Mouse (Mus musculus): ENCODE measurements at regions not wholly inside any gene's neighbourhood (a gene's known extent, or its start where the extent isn't known, plus 50 kb on each side); places are given as distances from the start of the nearest gene placed in this dataset.

DNA sequence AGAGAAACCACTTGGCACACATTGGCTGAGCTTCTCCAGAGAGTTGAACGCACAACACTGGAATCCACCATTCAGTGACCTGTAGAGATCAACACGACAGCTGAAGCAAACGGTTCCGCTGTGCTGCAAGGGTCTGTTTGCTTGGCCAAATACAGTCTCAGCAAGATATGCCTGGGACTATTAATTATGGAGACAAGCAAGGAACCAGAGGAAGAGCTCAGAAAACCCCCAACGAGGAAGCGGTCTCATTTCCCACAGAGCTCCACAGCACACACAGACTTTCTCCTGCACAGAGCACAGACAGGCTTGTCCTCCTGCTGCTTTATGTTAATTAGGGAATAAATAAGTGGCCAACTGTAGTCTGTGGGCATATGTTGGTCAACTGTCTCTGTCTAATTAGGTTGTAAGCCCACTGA, 223.4 kb upstream of the Tacr3 start:
- Histone ChIP-seq H3K9ac (no peak overlapping the region), H3K9me3 (ENCODE audit: low read length) (no peaks in the 10 kb centered on the region), H3K4me1 (ENCODE audit: insufficient read depth) (no peaks in the 10 kb centered on the region), H3K4me3 (ENCODE audit: low read depth, low read length) (no peak overlapping the region), H3K4me2 (ENCODE audit: low read depth) (no peak overlapping the region), H3K27me3 (ENCODE audit: insufficient read depth, low read length) (no peaks in the 10 kb centered on the region), H3K36me3 (ENCODE audit: insufficient read depth) (no peaks in the 10 kb centered on the region), H3K27ac (ENCODE audit: low read depth, low read length) (no peak overlapping the region)
- DNase-seq (peak; percentile 20), ATAC-seq (peak; percentile 81)
- WGBS = 18% methylated on average over 6 of the region's 6 CpGs
- TF ChIP-seq CTCF (IDR thresholded peaks at IDR 0.05; ENCODE audit: low read depth) = no peak

DNA sequence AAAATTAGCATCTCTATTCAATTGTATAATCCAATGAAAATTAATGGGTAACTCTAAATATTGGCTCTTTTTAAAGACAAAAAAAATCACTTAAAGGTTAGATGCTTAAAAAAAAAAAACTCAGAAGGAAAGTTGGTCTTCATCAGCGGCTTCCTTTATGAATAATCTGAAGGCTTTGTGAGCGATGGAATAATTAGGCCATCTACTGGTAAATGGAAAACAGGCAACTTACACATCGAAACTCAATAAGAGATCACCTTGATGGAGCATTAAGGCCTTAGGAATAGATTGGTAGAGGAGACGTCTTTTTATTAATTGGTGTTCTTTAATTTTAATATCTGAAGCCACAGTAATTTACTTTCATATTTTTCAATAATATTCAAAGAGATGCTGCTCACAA, 218.6 kb upstream of the Tacr3 start:
- peak; percentile 54 for TF ChIP-seq CTCF (IDR thresholded peaks at IDR 0.05; ENCODE audit: low read depth)
- ATAC-seq = no peak

DNA sequence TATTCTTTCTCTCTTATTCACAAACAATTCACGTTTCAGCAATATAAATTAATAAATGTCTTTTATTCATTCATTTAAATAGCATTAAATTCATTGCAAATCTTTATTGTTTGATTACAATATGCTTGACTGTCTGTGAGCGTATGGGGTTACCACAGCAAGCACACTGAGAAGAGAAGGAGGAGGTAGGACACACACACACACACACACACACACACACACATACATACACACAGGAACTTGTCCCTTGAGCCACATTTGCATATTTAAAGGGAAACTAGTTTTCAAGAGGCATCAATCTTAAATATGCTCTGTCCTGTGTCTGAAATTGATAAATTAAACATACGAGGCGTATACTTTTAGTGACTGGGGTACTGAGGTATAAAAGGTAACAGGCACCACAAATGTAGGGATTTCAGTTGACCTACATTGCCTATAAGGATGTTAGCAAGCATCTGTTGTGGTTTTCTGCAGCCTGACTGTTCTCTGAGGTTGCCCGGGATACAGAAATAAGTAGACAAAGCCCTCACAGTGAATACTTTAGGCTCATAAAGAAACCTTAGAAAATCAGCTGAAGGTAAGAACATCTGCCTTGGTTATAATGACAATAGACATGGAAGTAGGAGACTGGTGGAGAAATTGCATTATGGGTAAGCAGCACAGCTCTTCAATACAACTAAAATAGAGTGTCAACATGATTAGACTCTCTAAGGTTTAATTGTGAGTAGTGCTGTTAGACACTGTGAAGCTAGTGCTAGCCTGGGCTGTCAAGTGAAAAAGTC, 217.1 kb upstream of the Tacr3 start:
- DNase-seq (no peak), ATAC-seq (peak; percentile 20; the same call in 1 of the 2 replicates)
- no peak for TF ChIP-seq CTCF (IDR thresholded peaks at IDR 0.05; ENCODE audit: low read depth)
- Histone ChIP-seq H3K27ac (ENCODE audit: low read depth, low read length) (no peak overlapping the region), H3K27me3 (ENCODE audit: insufficient read depth, low read length) (no peaks in the 10 kb centered on the region), H3K4me3 (ENCODE audit: low read depth, low read length) (no peak overlapping the region), H3K4me2 (ENCODE audit: low read depth) (no peak overlapping the region), H3K36me3 (ENCODE audit: insufficient read depth) (no peaks in the 10 kb centered on the region), H3K9ac (no peak overlapping the region), H3K4me1 (ENCODE audit: insufficient read depth) (no peaks in the 10 kb centered on the region), H3K9me3 (ENCODE audit: low read length) (no peaks in the 10 kb centered on the region)
- 60% methylated on average over 5 of the region's 5 CpGs for WGBS

More for the DNA sequence above, 218.6 kb upstream of the Tacr3 start:
- H3K27me3 ChIP-seq (ENCODE audit: insufficient read depth, low read length) = no peaks in the 10 kb centered on the region
- no peaks in the 10 kb centered on the region for H3K9me3 ChIP-seq (ENCODE audit: low read length)
- 59% methylated on average over 4 of the region's 4 CpGs for WGBS
- no peak overlapping the region for H3K27ac ChIP-seq (ENCODE audit: low read depth, low read length)
- DNase-seq = peak; percentile 36
- H3K4me1 ChIP-seq (ENCODE audit: insufficient read depth) = no peaks in the 10 kb centered on the region
- H3K36me3 ChIP-seq (ENCODE audit: insufficient read depth) = no peaks in the 10 kb centered on the region
- no peak overlapping the region for H3K9ac ChIP-seq
- no peak overlapping the region for H3K4me3 ChIP-seq (ENCODE audit: low read depth, low read length)
- no peak overlapping the region for H3K4me2 ChIP-seq (ENCODE audit: low read depth)

DNA sequence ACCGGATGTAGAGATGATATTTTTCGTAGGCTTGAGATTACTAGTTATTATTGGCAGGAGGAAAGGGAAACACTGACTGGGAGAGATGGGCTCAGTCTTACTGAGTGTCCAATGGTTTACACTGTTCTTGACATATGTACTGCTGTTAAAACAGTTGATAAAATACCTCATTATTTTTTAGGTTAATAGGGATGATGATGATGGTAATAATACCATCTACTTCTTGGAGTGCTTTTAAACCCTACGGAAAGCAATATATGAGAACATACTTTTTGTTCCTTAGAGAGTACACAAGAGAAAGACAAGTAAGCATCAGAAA, 216.6 kb upstream of the Tacr3 start:
- Histone ChIP-seq H3K9ac (no peak overlapping the region), H3K4me1 (ENCODE audit: insufficient read depth) (no peaks in the 10 kb centered on the region), H3K9me3 (ENCODE audit: low read length) (no peaks in the 10 kb centered on the region), H3K36me3 (ENCODE audit: insufficient read depth) (no peaks in the 10 kb centered on the region), H3K4me2 (ENCODE audit: low read depth) (no peak overlapping the region), H3K27ac (ENCODE audit: low read depth, low read length) (no peak overlapping the region), H3K27me3 (ENCODE audit: insufficient read depth, low read length) (no peaks in the 10 kb centered on the region), H3K4me3 (ENCODE audit: low read depth, low read length) (no peak overlapping the region)
- 80% methylated on average over 3 of the region's 3 CpGs for WGBS
- no peak for TF ChIP-seq CTCF (IDR thresholded peaks at IDR 0.05; ENCODE audit: low read depth)
- ATAC-seq (no peak), DNase-seq (no peak)

DNA sequence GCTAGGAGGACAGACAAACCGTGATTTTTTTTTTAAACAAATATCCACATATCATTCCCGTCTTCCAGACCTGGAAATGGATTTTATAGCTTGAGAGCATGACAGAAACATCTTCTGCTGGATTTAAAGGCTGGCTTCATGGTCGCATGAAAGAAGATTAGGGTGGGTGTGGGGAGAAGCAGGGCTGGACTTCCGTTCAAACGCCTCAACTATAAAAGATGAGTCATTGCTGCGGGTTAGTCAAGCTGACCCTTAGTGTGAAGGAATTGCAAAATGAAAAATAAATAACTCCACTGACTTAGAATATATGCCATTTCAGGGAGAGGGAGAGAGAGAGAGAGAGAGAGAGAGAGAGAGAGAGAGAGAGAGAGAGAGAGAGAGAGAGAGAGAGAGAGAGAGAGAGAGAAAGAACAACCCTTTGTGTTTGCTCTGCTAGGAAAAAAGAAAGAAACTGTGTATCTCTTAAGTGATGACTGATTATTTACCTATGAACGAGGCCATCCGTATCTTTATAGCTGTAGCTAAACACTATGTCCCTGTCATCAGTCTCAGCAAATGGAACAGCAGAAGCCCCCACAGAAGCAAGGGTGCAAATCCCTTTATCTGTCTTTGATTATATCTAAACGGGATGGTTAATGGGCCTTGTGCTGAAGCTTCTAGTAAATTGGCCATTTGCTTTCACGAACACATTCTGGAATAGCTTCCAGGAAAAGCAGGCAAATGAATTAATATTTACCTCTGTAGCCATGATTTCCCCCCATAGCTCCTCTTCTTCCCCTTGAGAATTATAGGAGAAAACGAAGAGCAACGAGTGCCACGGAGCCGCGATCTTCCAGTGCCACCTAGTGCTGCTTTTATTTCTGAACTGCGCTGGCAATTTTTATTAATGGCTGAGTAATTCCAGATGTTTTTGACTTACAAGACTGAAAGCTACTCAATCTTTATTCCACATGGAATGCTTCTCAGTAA, 199.4 kb upstream of the Tacr3 start:
- peak; percentile 84 for TF ChIP-seq CTCF (IDR thresholded peaks at IDR 0.05; ENCODE audit: low read depth)
- Histone ChIP-seq H3K9me3 (ENCODE audit: low read length) (no peaks in the 10 kb centered on the region), H3K27me3 (ENCODE audit: insufficient read depth, low read length) (no peaks in the 10 kb centered on the region), H3K4me2 (ENCODE audit: low read depth) (peak overlapping the region; percentile 45), H3K36me3 (ENCODE audit: insufficient read depth) (no peaks in the 10 kb centered on the region), H3K4me1 (ENCODE audit: insufficient read depth) (no peaks in the 10 kb centered on the region), H3K27ac (ENCODE audit: low read depth, low read length) (peak overlapping the region; percentile 62; the same call in 1 of the 2 replicates), H3K4me3 (ENCODE audit: low read depth, low read length) (peak overlapping the region; percentile 27), H3K9ac (peak overlapping the region; percentile 41; the same call in 1 of the 2 replicates)
- peak; percentile 90 for ATAC-seq
- peak; percentile 87 for DNase-seq
- WGBS = 28% methylated on average over 16 of the region's 16 CpGs

DNA sequence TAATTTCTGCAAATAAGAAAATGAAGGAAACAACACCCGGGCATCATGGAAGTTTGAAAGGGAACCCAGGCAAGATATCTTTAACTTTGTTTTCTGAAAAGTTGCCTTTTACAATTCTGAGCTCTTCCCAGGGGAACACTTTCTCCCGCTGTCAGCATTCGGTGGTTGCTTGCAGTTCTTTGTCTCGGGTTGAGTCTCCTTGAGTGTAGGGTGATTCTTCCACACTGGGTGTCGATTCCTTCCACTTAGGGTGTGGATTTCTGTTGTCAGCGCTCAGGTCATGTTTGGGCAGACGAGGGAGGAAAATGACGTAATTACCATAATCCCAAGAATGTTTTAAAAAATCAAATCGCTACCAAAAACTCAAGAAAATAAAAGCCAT, 198.7 kb upstream of the Tacr3 start:
- no peaks in the 10 kb centered on the region for H3K9me3 ChIP-seq (ENCODE audit: low read length)
- H3K4me2 ChIP-seq (ENCODE audit: low read depth) = peak overlapping the region; percentile 45
- H3K9ac ChIP-seq = no peak overlapping the region
- no peak for TF ChIP-seq CTCF (IDR thresholded peaks at IDR 0.05; ENCODE audit: low read depth)
- ATAC-seq = peak; percentile 40; the same call in 1 of the 2 replicates
- H3K27ac ChIP-seq (ENCODE audit: low read depth, low read length) = no peak overlapping the region
- no peaks in the 10 kb centered on the region for H3K4me1 ChIP-seq (ENCODE audit: insufficient read depth)
- DNase-seq = no peak
- 44% methylated on average over 9 of the region's 9 CpGs for WGBS
- H3K27me3 ChIP-seq (ENCODE audit: insufficient read depth, low read length) = no peaks in the 10 kb centered on the region
- no peak overlapping the region for H3K4me3 ChIP-seq (ENCODE audit: low read depth, low read length)
- no peaks in the 10 kb centered on the region for H3K36me3 ChIP-seq (ENCODE audit: insufficient read depth)
